Mouse (Mus musculus): ENCODE measurements at regions not wholly inside any gene's neighbourhood (a gene's known extent, or its start where the extent isn't known, plus 50 kb on each side); places are given as distances from the start of the nearest gene placed in this dataset.

DNA sequence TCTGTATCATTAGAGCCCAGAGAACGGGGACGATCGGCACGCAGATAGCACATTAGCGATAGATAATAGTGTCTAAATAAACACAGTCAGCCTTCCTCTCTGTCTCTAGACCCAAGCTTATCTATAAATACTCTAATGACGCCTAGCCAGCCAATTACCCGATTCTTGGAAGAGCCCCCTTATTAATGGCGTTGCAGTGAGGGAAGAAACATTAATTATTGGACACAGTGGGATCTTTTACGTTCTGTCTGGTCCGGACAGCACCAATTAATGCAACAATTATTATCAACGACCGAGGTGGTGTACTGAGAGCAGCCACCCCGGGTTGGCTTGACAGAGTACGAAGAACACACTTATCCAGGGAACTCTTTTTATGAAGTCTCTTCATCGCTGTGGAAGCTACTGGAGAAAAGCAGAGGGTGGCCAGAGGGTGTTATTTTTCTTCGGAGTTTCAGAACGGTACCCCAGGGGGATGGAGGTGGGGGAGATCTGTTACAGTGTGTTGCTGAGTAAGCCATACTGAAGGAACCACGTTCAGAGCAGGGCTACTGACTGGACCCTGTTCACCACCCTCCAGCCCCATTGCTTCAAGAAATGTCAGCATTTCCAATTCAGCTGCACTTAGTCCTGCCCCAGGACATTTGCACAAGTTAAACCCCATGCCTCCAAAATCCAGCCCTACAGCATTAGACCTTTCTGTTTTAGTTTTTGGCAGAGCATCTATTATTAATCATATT, 195.6 kb downstream of the Emx2 start:
- no peak for TF ChIP-seq CTCF (IDR thresholded peaks at IDR 0.05)
- Histone ChIP-seq H3K4me3 (no peak overlapping the region), H3K27ac (no peak overlapping the region)
- DNase-seq: no peak
- intact Hi-C loops (cut with DNase I): no loop called here

GRCm38 (mm10) chr19:59655321-59655720, 197.1 kb downstream of the Emx2 start:
- no peak for DNase-seq
- intact Hi-C loops (cut with DNase I): no loop called here
- Histone ChIP-seq H3K4me3 (no peak overlapping the region), H3K27ac (no peak overlapping the region)
- TF ChIP-seq CTCF (IDR thresholded peaks at IDR 0.05): no peak

DNA sequence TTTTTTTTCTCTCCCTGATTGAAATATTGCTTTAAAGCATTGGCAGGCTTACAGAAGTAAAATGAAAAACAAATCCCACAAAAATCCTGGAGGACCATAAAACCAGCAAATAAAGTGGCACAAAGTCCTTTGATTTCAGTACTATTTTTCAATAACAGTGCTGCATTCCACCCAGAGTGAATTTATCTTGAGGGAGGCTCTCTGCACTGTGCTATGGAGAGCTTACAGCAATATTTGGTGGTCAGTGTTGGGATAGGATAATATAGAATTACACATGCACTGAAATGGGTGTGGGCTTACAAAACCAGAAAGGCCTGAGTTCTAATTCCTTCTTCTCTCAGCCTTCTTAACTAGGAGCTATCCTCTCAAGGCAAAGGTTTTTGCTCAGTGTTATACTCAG, 211.6 kb downstream of the Emx2 start:
- intact Hi-C loops (cut with DNase I): no loop called here
- TF ChIP-seq CTCF (IDR thresholded peaks at IDR 0.05): no peak
- H3K27ac ChIP-seq: no peak overlapping the region
- H3K4me3 ChIP-seq: no peak overlapping the region
- DNase-seq: no peak

DNA sequence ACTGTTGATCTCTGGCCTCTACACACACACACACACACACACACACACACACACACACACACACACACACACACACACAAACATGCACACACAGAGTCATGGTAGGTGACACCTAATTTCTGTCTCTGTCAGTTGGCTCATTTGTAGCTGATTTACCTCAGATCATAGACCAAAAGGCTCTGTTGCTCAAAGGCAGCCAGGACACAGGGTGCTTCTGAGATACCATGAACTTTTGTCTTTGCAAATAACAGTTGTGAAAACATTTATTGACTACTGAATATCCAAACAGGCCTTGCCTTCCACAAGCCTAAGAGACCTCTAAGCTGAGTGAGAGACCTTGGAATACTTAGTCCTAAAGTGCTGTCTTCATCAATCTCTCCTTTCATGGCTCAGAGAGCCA, 215.4 kb downstream of the Emx2 start:
- Histone ChIP-seq H3K4me3 (no peak overlapping the region), H3K27ac (no peak overlapping the region)
- TF ChIP-seq CTCF (IDR thresholded peaks at IDR 0.05): no peak
- DNase-seq: no peak
- intact Hi-C loops (cut with DNase I): no loop called here

DNA sequence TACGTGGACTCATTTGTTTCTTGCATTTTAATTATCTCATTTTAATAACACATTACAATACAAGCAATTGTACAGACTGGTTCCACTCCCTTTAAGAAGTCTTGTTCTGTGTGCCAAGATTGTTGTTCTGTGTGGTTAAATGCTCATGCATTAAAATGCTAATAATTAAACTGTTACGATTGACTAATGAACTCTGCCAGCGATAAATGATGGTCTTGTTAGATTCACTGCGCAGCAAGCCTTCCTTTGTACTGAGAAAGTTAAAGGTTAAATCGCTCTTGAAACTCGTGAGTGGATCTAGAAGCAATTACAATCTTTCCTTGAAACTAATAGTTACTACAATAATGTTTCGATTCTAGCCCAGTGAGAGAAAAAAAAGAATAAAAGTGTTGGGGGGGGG, 221.0 kb downstream of the Emx2 start:
- DNase-seq: no peak
- no peak for TF ChIP-seq CTCF (IDR thresholded peaks at IDR 0.05)
- no peak overlapping the region for H3K27ac ChIP-seq
- H3K4me3 ChIP-seq: no peak overlapping the region
- intact Hi-C loops (cut with DNase I): no loop called here

GRCm38 (mm10) chr19:59680356-59680755, 222.2 kb downstream of the Emx2 start:
- no peak overlapping the region for H3K27ac ChIP-seq
- no peak for TF ChIP-seq CTCF (IDR thresholded peaks at IDR 0.05)
- intact Hi-C loops (cut with DNase I): no loop called here
- DNase-seq: no peak
- no peak overlapping the region for H3K4me3 ChIP-seq

- no peak for DNase-seq
- intact Hi-C loops (cut with DNase I): no loop called here
- TF ChIP-seq CTCF (IDR thresholded peaks at IDR 0.05): no peak
- Histone ChIP-seq H3K4me3 (no peak overlapping the region), H3K27ac (no peak overlapping the region)
Measured at GRCm38 (mm10) chr19:59684292-59684691, 226.1 kb downstream of the Emx2 start.

GRCm38 (mm10) chr19:59685826-59686717, 227.9 kb downstream of the Emx2 start:
- intact Hi-C loops (cut with DNase I): no loop called here
- no peak overlapping the region for H3K27ac ChIP-seq
- no peak overlapping the region for H3K4me3 ChIP-seq
- no peak for TF ChIP-seq CTCF (IDR thresholded peaks at IDR 0.05)
- DNase-seq: peak; percentile 17

- H3K27ac ChIP-seq: no peak overlapping the region
- TF ChIP-seq CTCF (IDR thresholded peaks at IDR 0.05): no peak
- intact Hi-C loops (cut with DNase I): no loop called here
- DNase-seq: no peak
- H3K4me3 ChIP-seq: no peak overlapping the region
Measured at GRCm38 (mm10) chr19:59687206-59687605, 229.0 kb downstream of the Emx2 start.

GRCm38 (mm10) chr19:59687681-59688080, 229.5 kb downstream of the Emx2 start:
- intact Hi-C loops (cut with DNase I): no loop called here
- Histone ChIP-seq H3K4me3 (no peak overlapping the region), H3K27ac (no peak overlapping the region)
- no peak for TF ChIP-seq CTCF (IDR thresholded peaks at IDR 0.05)
- no peak for DNase-seq

DNA sequence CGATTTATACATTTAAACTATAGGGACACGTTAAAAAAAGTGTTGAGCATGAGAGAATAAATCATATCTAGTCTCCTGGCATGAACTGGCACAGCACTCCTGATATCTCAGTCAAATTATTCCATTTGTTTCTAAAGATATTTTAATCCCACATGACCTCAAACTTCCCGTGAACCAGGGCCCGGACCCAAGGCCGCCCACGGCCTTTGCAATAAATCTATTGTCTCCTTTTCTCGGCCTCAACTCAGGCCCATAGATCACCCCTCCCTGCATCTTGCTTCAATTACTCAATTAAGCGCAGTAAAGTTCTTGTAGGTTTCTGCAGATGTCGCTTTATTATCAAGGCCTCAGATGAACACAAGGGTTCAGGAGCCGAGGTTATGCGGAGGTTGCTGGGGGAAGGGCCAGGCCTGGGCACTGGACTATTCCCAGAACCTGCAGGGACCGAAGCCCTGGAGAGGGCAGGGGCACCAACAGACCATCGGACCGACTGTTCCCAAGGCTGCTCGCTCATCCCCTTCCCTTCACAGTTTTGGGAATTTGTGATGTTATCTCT, 233.4 kb downstream of the Emx2 start:
- Histone ChIP-seq H3K27ac (no peak overlapping the region), H3K4me3 (no peak overlapping the region)
- no peak for DNase-seq
- TF ChIP-seq CTCF (IDR thresholded peaks at IDR 0.05): no peak
- intact Hi-C loops (cut with DNase I): no loop called here

DNA sequence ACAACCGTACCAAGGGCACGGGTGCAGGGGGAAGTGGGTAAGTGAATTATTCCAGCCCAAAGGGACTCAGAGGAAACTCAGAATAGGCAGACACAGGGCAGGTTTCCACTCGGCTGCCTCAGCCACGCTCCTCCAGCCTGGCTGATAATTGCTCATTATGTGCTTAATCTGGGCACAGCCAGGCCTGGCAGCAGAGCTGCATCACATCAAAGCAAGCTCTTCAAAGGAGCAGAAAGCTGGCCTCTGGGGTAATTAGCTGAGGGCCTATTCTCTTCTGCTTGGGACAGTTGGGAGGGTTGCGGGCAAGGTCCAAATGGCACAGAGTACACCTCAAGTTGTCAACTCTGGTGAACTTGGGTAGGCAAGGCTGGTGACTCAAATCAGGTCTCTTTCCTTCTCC, 239.5 kb downstream of the Emx2 start:
- Histone ChIP-seq H3K27ac (no peak overlapping the region), H3K4me3 (no peak overlapping the region)
- DNase-seq: no peak
- TF ChIP-seq CTCF (IDR thresholded peaks at IDR 0.05): no peak
- intact Hi-C loops (cut with DNase I): no loop called here

GRCm38 (mm10) chr19:59700187-59700586, 242.0 kb downstream of the Emx2 start:
- no peak for DNase-seq
- H3K27ac ChIP-seq: no peak overlapping the region
- no peak for TF ChIP-seq CTCF (IDR thresholded peaks at IDR 0.05)
- H3K4me3 ChIP-seq: no peak overlapping the region
- intact Hi-C loops (cut with DNase I): no loop called here

Data from gastrocnemius, adult 2 months (tissue).